Mouse (Mus musculus): Measurements from ENCODE around the gene Nploc4. TPM values are rescaled to one million over a fixed set of nuclear protein-coding genes. Genes with fewer than 3 reads are reported as not detected.

The Nploc4 gene
- polyA plus RNA-seq, 1 experiment = 8.8 TPM

GRCm38 (mm10) chr11:120360755-120361154, 76.8 kb downstream of the Nploc4 start:
- H3K4me1 ChIP-seq (ENCODE audit: control insufficient read depth) = peaks cover 24% of the 10 kb centered on the region

GRCm38 (mm10) chr11:120360062-120360461, 77.4 kb downstream of the Nploc4 start:
- Histone ChIP-seq H3K9me3 (ENCODE audit: control insufficient read depth, low read length) (no peaks in the 10 kb centered on the region), H3K4me3 (replicated peaks) (no peak overlapping the region), H3K4me1 (ENCODE audit: control insufficient read depth) (peaks cover 31% of the 10 kb centered on the region), H3K27me3 (ENCODE audit: control insufficient read depth) (peaks cover 14% of the 10 kb centered on the region), H3K36me3 (ENCODE audit: control insufficient read depth) (no peaks in the 10 kb centered on the region)
- TF ChIP-seq TAL1 (IDR thresholded peaks at IDR 0.05; ENCODE audit: low read length) = no peak
- no peak for TF ChIP-seq GATA1 (IDR thresholded peaks at IDR 0.05; ENCODE audit: low read length)

More at GRCm38 (mm10) chr11:120360755-120361154, 76.8 kb downstream of the Nploc4 start:
- Histone ChIP-seq H3K36me3 (ENCODE audit: control insufficient read depth) (no peaks in the 10 kb centered on the region), H3K9me3 (ENCODE audit: control insufficient read depth, low read length) (no peaks in the 10 kb centered on the region), H3K4me3 (replicated peaks) (no peak overlapping the region), H3K27me3 (ENCODE audit: control insufficient read depth) (peaks cover 16% of the 10 kb centered on the region)
- TF ChIP-seq TAL1 (IDR thresholded peaks at IDR 0.05; ENCODE audit: low read length) (no peak), GATA1 (IDR thresholded peaks at IDR 0.05; ENCODE audit: low read length) (no peak)

- Histone ChIP-seq H3K27me3 (ENCODE audit: control insufficient read depth) (peaks cover 10% of the 10 kb centered on the region), H3K9me3 (ENCODE audit: control insufficient read depth, low read length) (no peaks in the 10 kb centered on the region), H3K4me3 (replicated peaks) (no peak overlapping the region), H3K4me1 (ENCODE audit: control insufficient read depth) (peaks cover 38% of the 10 kb centered on the region), H3K36me3 (ENCODE audit: control insufficient read depth) (no peaks in the 10 kb centered on the region)
- no peak for TF ChIP-seq GATA1 (IDR thresholded peaks at IDR 0.05; ENCODE audit: low read length)
- no peak for TF ChIP-seq TAL1 (IDR thresholded peaks at IDR 0.05; ENCODE audit: low read length)
These were observed 78.1 kb downstream of the Nploc4 start for GRCm38 (mm10) chr11:120359391-120359790.

GRCm38 (mm10) chr11:120357791-120358401, 79.6 kb downstream of the Nploc4 start:
- H3K4me3 ChIP-seq (replicated peaks) = no peak overlapping the region

GRCm38 (mm10) chr11:120356900-120357299, 80.6 kb downstream of the Nploc4 start:
- H3K4me3 ChIP-seq (replicated peaks) = no peak overlapping the region
- H3K27me3 ChIP-seq (ENCODE audit: control insufficient read depth) = peaks cover 10% of the 10 kb centered on the region
- H3K9me3 ChIP-seq (ENCODE audit: control insufficient read depth, low read length) = no peaks in the 10 kb centered on the region
- TF ChIP-seq TAL1 (IDR thresholded peaks at IDR 0.05; ENCODE audit: low read length) = no peak
- TF ChIP-seq GATA1 (IDR thresholded peaks at IDR 0.05; ENCODE audit: low read length) = no peak
- H3K4me1 ChIP-seq (ENCODE audit: control insufficient read depth) = peaks cover 61% of the 10 kb centered on the region
- no peaks in the 10 kb centered on the region; the same call in 1 of the 2 replicates for H3K36me3 ChIP-seq (ENCODE audit: control insufficient read depth)

More at GRCm38 (mm10) chr11:120357791-120358401, 79.6 kb downstream of the Nploc4 start:
- Histone ChIP-seq H3K4me1 (ENCODE audit: control insufficient read depth) (peaks cover 53% of the 10 kb centered on the region), H3K9me3 (ENCODE audit: control insufficient read depth, low read length) (no peaks in the 10 kb centered on the region), H3K36me3 (ENCODE audit: control insufficient read depth) (no peaks in the 10 kb centered on the region; the same call in 1 of the 2 replicates), H3K27me3 (ENCODE audit: control insufficient read depth) (peaks cover 6% of the 10 kb centered on the region)
- TF ChIP-seq TAL1 (IDR thresholded peaks at IDR 0.05; ENCODE audit: low read length) (no peak), GATA1 (IDR thresholded peaks at IDR 0.05; ENCODE audit: low read length) (no peak)

- no peaks in the 10 kb centered on the region for H3K9me3 ChIP-seq (ENCODE audit: control insufficient read depth, low read length)
- peaks cover 66% of the 10 kb centered on the region for H3K4me1 ChIP-seq (ENCODE audit: control insufficient read depth)
- no peak overlapping the region for H3K4me3 ChIP-seq (replicated peaks)
These were observed 81.1 kb downstream of the Nploc4 start for GRCm38 (mm10) chr11:120356319-120356840.

GRCm38 (mm10) chr11:120355277-120356039, 82.0 kb downstream of the Nploc4 start:
- Histone ChIP-seq H3K4me3 (replicated peaks) (peak overlapping the region; percentile 58), H3K9me3 (ENCODE audit: control insufficient read depth, low read length) (no peaks in the 10 kb centered on the region), H3K4me1 (ENCODE audit: control insufficient read depth) (peaks cover 75% of the 10 kb centered on the region), H3K36me3 (ENCODE audit: control insufficient read depth) (no peaks in the 10 kb centered on the region; the same call in 1 of the 2 replicates), H3K27me3 (ENCODE audit: control insufficient read depth) (peaks cover 18% of the 10 kb centered on the region)
- no peak for TF ChIP-seq GATA1 (IDR thresholded peaks at IDR 0.05; ENCODE audit: low read length)
- TF ChIP-seq TAL1 (IDR thresholded peaks at IDR 0.05; ENCODE audit: low read length) = no peak

More at GRCm38 (mm10) chr11:120356319-120356840, 81.1 kb downstream of the Nploc4 start:
- Histone ChIP-seq H3K27me3 (ENCODE audit: control insufficient read depth) (peaks cover 12% of the 10 kb centered on the region), H3K36me3 (ENCODE audit: control insufficient read depth) (no peaks in the 10 kb centered on the region; the same call in 1 of the 2 replicates)
- no peak for TF ChIP-seq TAL1 (IDR thresholded peaks at IDR 0.05; ENCODE audit: low read length)

GRCm38 (mm10) chr11:120354304-120355276, 82.9 kb downstream of the Nploc4 start:
- Histone ChIP-seq H3K9me3 (ENCODE audit: control insufficient read depth, low read length) (no peaks in the 10 kb centered on the region), H3K4me1 (ENCODE audit: control insufficient read depth) (peaks cover 84% of the 10 kb centered on the region), H3K27me3 (ENCODE audit: control insufficient read depth) (peaks cover 26% of the 10 kb centered on the region), H3K36me3 (ENCODE audit: control insufficient read depth) (no peaks in the 10 kb centered on the region; the same call in 1 of the 2 replicates), H3K4me3 (replicated peaks) (peak overlapping the region; percentile 58)
- TF ChIP-seq GATA1 (IDR thresholded peaks at IDR 0.05; ENCODE audit: low read length) = no peak
- TF ChIP-seq TAL1 (IDR thresholded peaks at IDR 0.05; ENCODE audit: low read length) = no peak
